Mouse (Mus musculus) bone marrow macrophage, adult 2 months (primary cell): Measurements from ENCODE around the gene Amotl2.

Experiments used
- CTCF ChIP-seq: IDR thresholded peaks from 2 replicates; pipeline ENCODE4 v1.5.1; 2012; ENCODE audit warnings: low read depth, mild to moderate bottlenecking, low read length, moderate library complexity
- POLR2A ChIP-seq: IDR thresholded peaks from 2 replicates; pipeline ENCODE4 v1.6.1; 2012; ENCODE audit warnings: mild to moderate bottlenecking, low read depth, low read length, borderline replicate concordance

- TF ChIP-seq POLR2A = no peak
- TF ChIP-seq CTCF = no peak
Observed at GRCm38 (mm10) chr9:102770190-102770589, 53.7 kb downstream of the Amotl2 start.
